Mouse (Mus musculus): ENCODE measurements at regions not wholly inside any gene's neighbourhood (a gene's known extent, or its start where the extent isn't known, plus 50 kb on each side); places are given as distances from the start of the nearest gene placed in this dataset.

DNA sequence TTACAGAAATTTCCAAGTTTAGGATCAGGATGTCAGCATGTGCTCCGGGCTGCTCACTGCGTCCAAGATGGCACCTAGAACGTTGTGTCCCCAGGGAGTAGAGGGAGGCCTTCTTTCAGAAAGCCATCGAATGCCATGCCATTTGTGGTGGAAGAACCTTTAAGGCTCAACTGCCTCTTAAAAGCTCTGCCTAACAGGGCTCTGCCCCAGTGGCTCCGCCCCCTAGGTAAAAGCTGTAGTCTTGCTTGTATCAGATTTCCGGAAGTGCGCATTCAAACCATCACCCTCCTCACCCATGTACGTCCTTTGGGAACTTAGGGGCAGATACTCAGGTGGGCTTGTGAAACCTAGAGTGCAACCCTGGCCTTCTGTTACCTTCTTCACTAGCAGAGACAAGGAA is 54.0 kb upstream of the Psmd7 start:
- Histone ChIP-seq H3K4me3 (ENCODE audit: insufficient read depth, low read depth, low read length) (no peak overlapping the region), H3K27ac (replicated peaks; ENCODE audit: insufficient read depth, low read depth, low read length) (no peak overlapping the region), H3K79me2 (ENCODE audit: control insufficient read depth, insufficient read depth, low read length) (no peaks in the 10 kb centered on the region), H3K27me3 (ENCODE audit: control insufficient read depth, insufficient read depth, low read length) (no peaks in the 10 kb centered on the region), H3K36me3 (ENCODE audit: control insufficient read depth, insufficient read depth, low read length) (no peaks in the 10 kb centered on the region), H3K9ac (ENCODE audit: low read depth, low read length) (no peak overlapping the region), H3K4me1 (ENCODE audit: control insufficient read depth, insufficient read depth, low read length) (no peaks in the 10 kb centered on the region)
- TF ChIP-seq CTCF (IDR thresholded peaks at IDR 0.05; ENCODE audit: low read depth, low read length) (no peak), POLR2A (IDR thresholded peaks at IDR 0.05; ENCODE audit: extremely low read depth, insufficient read depth, low read length) (no peak)
- 83% methylated on average over 8 of the region's 8 CpGs for whole genome bisulfite sequencing
- DNase-seq (ENCODE audit: extremely low read depth, low read depth, low spot score): no peak

DNA sequence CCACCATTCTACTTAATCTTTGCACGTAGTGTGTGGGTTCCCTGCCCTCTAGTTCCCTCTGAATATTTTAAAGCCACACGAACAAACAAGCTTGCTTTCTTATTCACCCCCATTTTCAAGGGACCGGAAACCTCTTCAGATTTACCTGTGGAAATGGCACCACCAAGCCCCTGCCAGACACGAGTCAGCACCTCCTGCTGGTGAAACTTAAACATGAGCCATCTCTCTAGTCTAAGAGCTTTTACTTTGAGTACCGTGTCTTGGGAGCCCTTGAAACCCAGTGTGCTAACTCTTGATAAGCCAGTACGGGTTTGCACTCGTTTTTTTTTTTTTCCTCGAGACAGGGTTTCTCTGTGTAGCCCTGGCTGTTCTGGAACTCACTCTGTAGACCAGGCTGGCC is 59.7 kb upstream of the Psmd7 start:
- TF ChIP-seq POLR2A (IDR thresholded peaks at IDR 0.05; ENCODE audit: extremely low read depth, insufficient read depth, low read length) (no peak), CTCF (IDR thresholded peaks at IDR 0.05; ENCODE audit: low read depth, low read length) (no peak)
- Histone ChIP-seq H3K27me3 (ENCODE audit: control insufficient read depth, insufficient read depth, low read length) (no peaks in the 10 kb centered on the region), H3K36me3 (ENCODE audit: control insufficient read depth, insufficient read depth, low read length) (no peaks in the 10 kb centered on the region), H3K27ac (replicated peaks; ENCODE audit: insufficient read depth, low read depth, low read length) (no peak overlapping the region), H3K9ac (ENCODE audit: low read depth, low read length) (no peak overlapping the region), H3K4me1 (ENCODE audit: control insufficient read depth, insufficient read depth, low read length) (no peaks in the 10 kb centered on the region), H3K4me3 (ENCODE audit: insufficient read depth, low read depth, low read length) (no peak overlapping the region), H3K79me2 (ENCODE audit: control insufficient read depth, insufficient read depth, low read length) (no peaks in the 10 kb centered on the region)
- whole genome bisulfite sequencing: 81% methylated on average over 8 of the region's 8 CpGs
- DNase-seq (ENCODE audit: extremely low read depth, low read depth, low spot score): no peak

DNA sequence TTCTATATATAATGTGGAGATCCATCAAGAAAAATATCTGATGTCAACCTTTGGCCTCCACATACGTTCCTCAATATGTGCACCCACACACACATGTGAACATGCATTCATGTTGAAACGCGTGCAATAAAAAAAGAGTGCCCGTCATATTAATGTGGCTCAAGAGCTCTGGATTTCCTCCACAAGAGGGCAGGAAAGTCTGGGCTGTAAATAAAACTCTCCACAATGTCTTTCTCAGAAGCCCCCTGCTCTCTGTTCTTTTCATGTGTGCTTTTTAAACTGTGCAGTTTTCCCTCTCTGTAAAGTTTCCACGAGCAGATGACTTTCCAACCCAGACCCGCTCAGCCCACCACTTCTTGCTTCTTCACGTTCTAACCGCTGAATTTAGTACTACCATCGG is 62.0 kb upstream of the Psmd7 start:
- TF ChIP-seq CTCF (IDR thresholded peaks at IDR 0.05; ENCODE audit: low read depth, low read length): no peak
- no peak for TF ChIP-seq POLR2A (IDR thresholded peaks at IDR 0.05; ENCODE audit: extremely low read depth, insufficient read depth, low read length)
- Histone ChIP-seq H3K9ac (ENCODE audit: low read depth, low read length) (no peak overlapping the region), H3K36me3 (ENCODE audit: control insufficient read depth, insufficient read depth, low read length) (no peaks in the 10 kb centered on the region), H3K4me1 (ENCODE audit: control insufficient read depth, insufficient read depth, low read length) (no peaks in the 10 kb centered on the region), H3K27me3 (ENCODE audit: control insufficient read depth, insufficient read depth, low read length) (no peaks in the 10 kb centered on the region), H3K27ac (replicated peaks; ENCODE audit: insufficient read depth, low read depth, low read length) (no peak overlapping the region), H3K4me3 (ENCODE audit: insufficient read depth, low read depth, low read length) (no peak overlapping the region), H3K79me2 (ENCODE audit: control insufficient read depth, insufficient read depth, low read length) (no peaks in the 10 kb centered on the region)
- 90% methylated on average over 9 of the region's 9 CpGs for WGBS
- no peak for DNase-seq (ENCODE audit: extremely low read depth, low read depth, low spot score)

DNA sequence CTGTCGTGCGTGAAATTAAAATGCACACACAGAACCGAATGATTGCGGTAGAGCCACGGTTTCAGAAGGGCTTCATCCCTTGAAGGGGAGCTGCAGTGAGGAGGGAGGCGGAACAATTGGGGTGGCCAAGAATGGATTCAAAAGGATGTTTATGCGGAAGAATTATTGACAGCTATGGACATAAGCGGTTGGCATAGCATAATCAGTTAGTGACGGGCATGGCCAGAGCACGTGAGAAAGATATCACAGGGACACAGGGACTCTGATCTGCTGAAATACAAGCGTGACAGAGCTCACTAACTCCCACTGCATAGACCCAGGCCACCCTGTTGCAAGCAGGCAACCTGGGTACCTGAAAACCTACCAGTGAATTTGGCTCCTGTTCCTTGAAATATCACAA is 63.2 kb upstream of the Psmd7 start:
- H3K27ac ChIP-seq (replicated peaks; ENCODE audit: insufficient read depth, low read depth, low read length): no peak overlapping the region
- H3K79me2 ChIP-seq (ENCODE audit: control insufficient read depth, insufficient read depth, low read length): no peaks in the 10 kb centered on the region
- TF ChIP-seq POLR2A (IDR thresholded peaks at IDR 0.05; ENCODE audit: extremely low read depth, insufficient read depth, low read length) (no peak), CTCF (IDR thresholded peaks at IDR 0.05; ENCODE audit: low read depth, low read length) (no peak)
- no peak overlapping the region for H3K9ac ChIP-seq (ENCODE audit: low read depth, low read length)
- no peaks in the 10 kb centered on the region for H3K27me3 ChIP-seq (ENCODE audit: control insufficient read depth, insufficient read depth, low read length)
- no peaks in the 10 kb centered on the region for H3K36me3 ChIP-seq (ENCODE audit: control insufficient read depth, insufficient read depth, low read length)
- no peak for DNase-seq (ENCODE audit: extremely low read depth, low read depth, low spot score)
- H3K4me3 ChIP-seq (ENCODE audit: insufficient read depth, low read depth, low read length): no peak overlapping the region
- no peaks in the 10 kb centered on the region for H3K4me1 ChIP-seq (ENCODE audit: control insufficient read depth, insufficient read depth, low read length)
- WGBS: 95% methylated on average over 11 of the region's 11 CpGs

DNA sequence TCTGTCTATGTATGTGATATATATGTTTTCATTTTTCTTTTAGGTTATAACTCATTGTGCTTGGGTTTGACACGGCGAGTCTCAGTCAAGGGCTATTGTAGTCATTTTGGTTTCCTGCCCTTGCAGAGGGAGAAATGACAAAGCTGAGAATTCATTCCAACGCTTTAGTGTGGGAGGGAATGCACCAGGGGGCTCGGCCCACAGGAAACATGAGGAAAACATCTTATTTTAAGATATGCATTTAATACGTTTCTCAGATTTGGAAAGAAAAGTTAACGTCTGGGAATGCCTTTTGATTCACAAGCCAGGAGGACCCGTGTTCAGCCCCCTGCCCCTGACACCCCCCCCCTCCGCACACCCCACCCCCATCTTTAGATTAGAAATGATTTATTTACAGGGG is 64.0 kb upstream of the Psmd7 start:
- WGBS: 79% methylated on average over 8 of the region's 8 CpGs
- no peak overlapping the region for H3K4me3 ChIP-seq (ENCODE audit: insufficient read depth, low read depth, low read length)
- H3K27ac ChIP-seq (replicated peaks; ENCODE audit: insufficient read depth, low read depth, low read length): no peak overlapping the region
- no peaks in the 10 kb centered on the region for H3K27me3 ChIP-seq (ENCODE audit: control insufficient read depth, insufficient read depth, low read length)
- no peak overlapping the region for H3K9ac ChIP-seq (ENCODE audit: low read depth, low read length)
- no peaks in the 10 kb centered on the region for H3K36me3 ChIP-seq (ENCODE audit: control insufficient read depth, insufficient read depth, low read length)
- H3K4me1 ChIP-seq (ENCODE audit: control insufficient read depth, insufficient read depth, low read length): no peaks in the 10 kb centered on the region
- DNase-seq (ENCODE audit: extremely low read depth, low read depth, low spot score): no peak
- no peaks in the 10 kb centered on the region for H3K79me2 ChIP-seq (ENCODE audit: control insufficient read depth, insufficient read depth, low read length)
- TF ChIP-seq POLR2A (IDR thresholded peaks at IDR 0.05; ENCODE audit: extremely low read depth, insufficient read depth, low read length) (no peak), CTCF (IDR thresholded peaks at IDR 0.05; ENCODE audit: low read depth, low read length) (no peak)

DNA sequence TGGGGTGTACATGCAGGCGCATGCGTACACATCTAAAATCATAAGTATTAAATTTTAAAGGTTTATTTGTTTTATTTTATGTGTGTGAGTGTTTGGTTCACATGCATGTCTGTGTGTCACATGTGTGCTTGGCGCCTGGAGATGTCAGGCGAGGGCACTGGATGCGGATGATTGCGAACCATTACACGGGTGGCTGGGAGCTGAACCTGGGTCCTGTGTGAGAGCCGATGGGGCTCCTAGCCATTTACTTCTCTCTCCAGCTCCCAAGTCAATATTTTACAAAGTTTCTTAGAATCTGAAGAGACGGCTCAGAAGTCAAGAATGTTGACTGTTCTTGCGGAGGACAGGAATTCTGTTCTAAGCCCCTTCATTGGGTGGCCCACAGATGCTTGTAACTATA is 65.4 kb upstream of the Psmd7 start:
- Histone ChIP-seq H3K27ac (replicated peaks; ENCODE audit: insufficient read depth, low read depth, low read length) (no peak overlapping the region), H3K4me3 (ENCODE audit: insufficient read depth, low read depth, low read length) (no peak overlapping the region), H3K36me3 (ENCODE audit: control insufficient read depth, insufficient read depth, low read length) (no peaks in the 10 kb centered on the region), H3K79me2 (ENCODE audit: control insufficient read depth, insufficient read depth, low read length) (no peaks in the 10 kb centered on the region), H3K9ac (ENCODE audit: low read depth, low read length) (no peak overlapping the region), H3K27me3 (ENCODE audit: control insufficient read depth, insufficient read depth, low read length) (no peaks in the 10 kb centered on the region), H3K4me1 (ENCODE audit: control insufficient read depth, insufficient read depth, low read length) (no peaks in the 10 kb centered on the region)
- no peak for DNase-seq (ENCODE audit: extremely low read depth, low read depth, low spot score)
- WGBS: 96% methylated on average over 10 of the region's 10 CpGs
- TF ChIP-seq POLR2A (IDR thresholded peaks at IDR 0.05; ENCODE audit: extremely low read depth, insufficient read depth, low read length) (no peak), CTCF (IDR thresholded peaks at IDR 0.05; ENCODE audit: low read depth, low read length) (no peak)
